Mouse (Mus musculus) left cerebral cortex, postnatal 36 days (tissue): ENCODE results near the gene Sox5. TPM values are rescaled to one million over a fixed set of nuclear protein-coding genes. Genes with fewer than 3 reads are reported as not detected.

Experiments used
- DNase-seq, 2 experiments: peaks; one replicate each; pipeline ENCODE4 v3.0.0; 2021 to 2022; ENCODE audit warnings: low spot score in 2 of 2, mixed read lengths in 1 of 2
- intact Hi-C: fragments of 180-260 bp; cut with DNase I; formaldehyde crosslinking; loops from one replicate; pipeline ENCODE4 v1.15.1; 2025
- total RNA-seq, 2 experiments: library from RNA; stranded (reverse); gene quantifications; 2 replicates each; pipeline ENCODE4 v1.2.3; 2021

Gene Sox5
- total RNA-seq, 2 experiments from 2014 or later = 52.1 to 57.9 TPM

- intact Hi-C loops = no loop called here
- DNase-seq = no peak
These were observed 50.4 kb downstream of the Sox5 start for GRCm38 (mm10) chr6:144731251-144731970.

GRCm38 (mm10) chr6:144723530-144724144 lies 58.1 kb downstream of the Sox5 start:
- no peak for DNase-seq
- intact Hi-C loops = no loop called here

- DNase-seq = no peak
- intact Hi-C loops = no loop called here
These were observed 58.8 kb downstream of the Sox5 start for GRCm38 (mm10) chr6:144723024-144723423.

- DNase-seq = no peak
- intact Hi-C loops = no loop called here
These were observed 60.9 kb downstream of the Sox5 start for GRCm38 (mm10) chr6:144720846-144721245.

GRCm38 (mm10) chr6:144716376-144716775 lies 65.4 kb downstream of the Sox5 start:
- intact Hi-C loops = no loop called here

GRCm38 (mm10) chr6:144711841-144712240 lies 69.9 kb downstream of the Sox5 start:
- no peak for DNase-seq
- intact Hi-C loops = no loop called here

More at GRCm38 (mm10) chr6:144716376-144716775, 65.4 kb downstream of the Sox5 start:
- DNase-seq = no peak

- intact Hi-C loops = no loop called here
- DNase-seq = peak in 1 of 2 experiments; percentile 10
These were observed 71.0 kb downstream of the Sox5 start for GRCm38 (mm10) chr6:144710816-144711215.

GRCm38 (mm10) chr6:144709614-144710180 lies 72.1 kb downstream of the Sox5 start:
- intact Hi-C loops = no loop called here
- DNase-seq = no peak

- intact Hi-C loops = no loop called here
- DNase-seq = no peak
These were observed 73.4 kb downstream of the Sox5 start for GRCm38 (mm10) chr6:144708410-144708809.

GRCm38 (mm10) chr6:144707976-144708375 lies 73.8 kb downstream of the Sox5 start:
- DNase-seq = no peak
- intact Hi-C loops = no loop called here

- DNase-seq = no peak
- intact Hi-C loops = no loop called here
These were observed 76.8 kb downstream of the Sox5 start for GRCm38 (mm10) chr6:144704962-144705361.

- peak; percentile 9 to 18 for DNase-seq
- intact Hi-C loops = no loop called here
These were observed 86.1 kb downstream of the Sox5 start for GRCm38 (mm10) chr6:144695660-144696059.

GRCm38 (mm10) chr6:144693211-144693899 lies 88.4 kb downstream of the Sox5 start:
- no peak for DNase-seq
- intact Hi-C loops = no loop called here

- intact Hi-C loops = no loop called here
- DNase-seq = no peak
These were observed 90.3 kb downstream of the Sox5 start for GRCm38 (mm10) chr6:144691298-144692041.

- no peak for DNase-seq
- intact Hi-C loops = no loop called here
These were observed 92.7 kb downstream of the Sox5 start for GRCm38 (mm10) chr6:144689076-144689475.

- DNase-seq = no peak
These were observed 94.1 kb downstream of the Sox5 start for GRCm38 (mm10) chr6:144687681-144688080.

GRCm38 (mm10) chr6:144681045-144681789 lies 100.6 kb downstream of the Sox5 start:
- DNase-seq = no peak
- intact Hi-C loops = no loop called here

More at GRCm38 (mm10) chr6:144687681-144688080, 94.1 kb downstream of the Sox5 start:
- intact Hi-C loops = no loop called here

GRCm38 (mm10) chr6:144677491-144678133 lies 104.2 kb downstream of the Sox5 start:
- intact Hi-C loops = no loop called here
- no peak for DNase-seq
